Mouse (Mus musculus) left cerebral cortex, postnatal 4 days (tissue): Measurements from ENCODE around the gene Ltbp1. TPM values are rescaled to one million over a fixed set of nuclear protein-coding genes. Genes with fewer than 3 reads are reported as not detected.

Source experiments
- DNase-seq: peaks from one replicate; pipeline ENCODE4 v3.0.0-alpha.2; 2022
- intact Hi-C: fragments of 180-260 bp; cut with DNase I; formaldehyde crosslinking; loops from one replicate; pipeline ENCODE4 v1.15.1; 2025
- total RNA-seq, 2 experiments: library from RNA; stranded (reverse); gene quantifications; 2 replicates each; pipeline ENCODE4 v1.2.3; 2021

The Ltbp1 gene
- total RNA-seq, 2 experiments from 2014 or later, result 3.1 to 3.3 TPM

GRCm38 (mm10) chr17:75000066-75000465 lies 5.3 kb upstream of the Ltbp1 start:
- no peak for DNase-seq
- intact Hi-C loops, result no loop called here

- intact Hi-C loops, result loop anchor here (2.0 to 5.0 kb wide), 2 partner anchors 194 to 532 kb away; no protein-coding TSS in a partner anchor
Observed at GRCm38 (mm10) chr17:75004820-75005219, 548 bp upstream of the Ltbp1 start.

GRCm38 (mm10) chr17:75005685-75006680 lies 615 bp downstream of the Ltbp1 start:
- peak; percentile 36 for DNase-seq
- intact Hi-C loops, result loop anchor here (2.0 to 5.0 kb wide), 2 partner anchors 195 to 531 kb away; no protein-coding TSS in a partner anchor

More at GRCm38 (mm10) chr17:75004820-75005219, 548 bp upstream of the Ltbp1 start:
- DNase-seq, result peak; percentile 91

GRCm38 (mm10) chr17:75010955-75011354 lies 5.6 kb downstream of the Ltbp1 start:
- intact Hi-C loops, result no loop called here
- no peak for DNase-seq

GRCm38 (mm10) chr17:75013211-75013610 lies 7.8 kb downstream of the Ltbp1 start:
- intact Hi-C loops, result no loop called here

GRCm38 (mm10) chr17:75013868-75014267 lies 8.5 kb downstream of the Ltbp1 start:
- intact Hi-C loops, result no loop called here
- no peak for DNase-seq

More at GRCm38 (mm10) chr17:75013211-75013610, 7.8 kb downstream of the Ltbp1 start:
- no peak for DNase-seq

GRCm38 (mm10) chr17:75014601-75015356 lies 9.4 kb downstream of the Ltbp1 start:
- DNase-seq, result no peak
- intact Hi-C loops, result no loop called here

- DNase-seq, result no peak
- intact Hi-C loops, result no loop called here
Observed at GRCm38 (mm10) chr17:75015546-75015945, 10.2 kb downstream of the Ltbp1 start.

- intact Hi-C loops, result no loop called here
- peak; percentile 58 for DNase-seq
Observed at GRCm38 (mm10) chr17:75017423-75017822, 12.1 kb downstream of the Ltbp1 start.

- intact Hi-C loops, result no loop called here
- DNase-seq, result no peak
Observed at GRCm38 (mm10) chr17:75018142-75018541, 12.8 kb downstream of the Ltbp1 start.

GRCm38 (mm10) chr17:75020026-75020425 lies 14.7 kb downstream of the Ltbp1 start:
- peak; percentile 9 for DNase-seq
- intact Hi-C loops, result no loop called here

- intact Hi-C loops, result no loop called here
- no peak for DNase-seq
Observed at GRCm38 (mm10) chr17:75020619-75021018, 15.3 kb downstream of the Ltbp1 start.

- DNase-seq, result peak; percentile 17
- intact Hi-C loops, result no loop called here
Observed at GRCm38 (mm10) chr17:75027358-75028131, 22.2 kb downstream of the Ltbp1 start.

- intact Hi-C loops, result no loop called here
- no peak for DNase-seq
Observed at GRCm38 (mm10) chr17:75033356-75033755, 28.0 kb downstream of the Ltbp1 start.

GRCm38 (mm10) chr17:75033872-75034615 lies 28.7 kb downstream of the Ltbp1 start:
- intact Hi-C loops, result no loop called here
- DNase-seq, result no peak

GRCm38 (mm10) chr17:75036881-75037280 lies 31.5 kb downstream of the Ltbp1 start:
- intact Hi-C loops, result no loop called here
- no peak for DNase-seq

GRCm38 (mm10) chr17:75039017-75039416 lies 33.6 kb downstream of the Ltbp1 start:
- intact Hi-C loops, result no loop called here
- DNase-seq, result no peak

GRCm38 (mm10) chr17:75049366-75049969 lies 44.1 kb downstream of the Ltbp1 start:
- no peak for DNase-seq
- intact Hi-C loops, result no loop called here

- intact Hi-C loops, result no loop called here
- no peak for DNase-seq
Observed at GRCm38 (mm10) chr17:75051440-75051925, 46.1 kb downstream of the Ltbp1 start.
